ENCODE assay signal across 9 mouse cellular contexts in the genomic region with DNA sequence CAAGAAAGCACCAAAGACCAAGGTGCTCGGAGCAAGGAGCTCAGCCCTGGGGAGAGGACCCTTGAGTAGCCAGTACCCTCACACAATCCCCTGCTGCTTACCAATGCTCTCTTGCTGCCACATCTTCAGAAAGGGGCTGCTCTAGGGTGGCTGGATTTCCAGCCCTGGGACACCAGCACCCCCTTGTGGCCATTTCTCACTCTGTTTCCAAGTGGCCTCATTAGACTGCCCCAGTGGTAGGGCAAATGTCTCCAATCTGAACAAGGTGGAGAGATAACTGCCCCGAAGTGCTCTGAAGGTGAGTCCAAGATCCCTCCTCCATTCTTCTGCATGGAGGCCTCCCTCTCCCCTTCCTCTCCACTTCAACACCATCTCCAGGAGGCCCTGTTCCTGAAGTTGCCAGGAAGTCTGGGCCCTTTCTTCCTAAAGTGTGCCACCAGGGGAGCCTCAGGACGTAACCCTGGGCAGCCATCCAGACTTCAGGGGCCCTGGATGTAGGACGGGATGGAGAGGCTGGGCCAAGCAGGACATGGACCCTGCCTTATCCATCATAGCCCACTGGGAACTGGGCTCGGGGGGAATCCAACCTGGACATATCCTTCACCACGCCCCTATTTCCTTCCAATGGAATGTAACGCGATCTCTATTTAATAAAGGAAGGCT. TPM values are rescaled to one million over a fixed set of nuclear protein-coding genes. Genes with fewer than 3 reads are reported as not detected.
DNase-seq lines count a peak whose midpoint lies in the region; ATAC-seq and TF ChIP-seq lines count a peak whose summit lies in the region.
"Had no signal": no experiment of that assay in that cellular context is flagged by ENCODE, and none has a peak within 500 bp of the region (broad histone marks: within the 10 kb centered on the region; RNA-seq: fewer than 3 reads in every experiment).

No protein-coding gene starts in this region.

- H3K27ac ChIP-seq in intestine, embryonic 16.5 days (ENCODE audit: low read length) = no peak overlapping the region
- H3K27ac ChIP-seq in limb, embryonic 12.5 days = no peak overlapping the region
- H3K27ac ChIP-seq in midbrain, embryonic 13.5 days = no peak overlapping the region
- no peak overlapping the region for H3K27ac ChIP-seq in spleen, adult 2 months (ENCODE audit: insufficient read depth, low read length)

- no peaks in the 10 kb centered on the region for H3K9me3 ChIP-seq in intestine, embryonic 16.5 days (ENCODE audit: control insufficient read depth, low read length)
- no peaks in the 10 kb centered on the region for H3K9me3 ChIP-seq in limb, embryonic 12.5 days
- no peaks in the 10 kb centered on the region for H3K9me3 ChIP-seq in midbrain, embryonic 13.5 days

- WGBS in intestine, embryonic 16.5 days = 57% methylated on average over 8 of the region's 8 CpGs
- 58% methylated on average over 8 of the region's 8 CpGs for WGBS in limb, embryonic 12.5 days
- WGBS in midbrain, embryonic 13.5 days = 59% methylated on average over 8 of the region's 8 CpGs
- 74% methylated on average over 8 of the region's 8 CpGs for WGBS in spleen, adult 2 months

- no peak for TF ChIP-seq POLR2A in spleen, adult 2 months (IDR thresholded peaks at IDR 0.05; ENCODE audit: low read depth, low read length)

- peaks cover 8% of the 10 kb centered on the region for H3K4me1 ChIP-seq in intestine, embryonic 16.5 days (ENCODE audit: control insufficient read depth, insufficient read depth, low read length)
- H3K4me1 ChIP-seq in limb, embryonic 12.5 days (replicated peaks) = peaks cover 12% of the 10 kb centered on the region
- peaks cover 12% of the 10 kb centered on the region for H3K4me1 ChIP-seq in midbrain, embryonic 13.5 days (replicated peaks)
- H3K4me1 ChIP-seq in spleen, adult 2 months (ENCODE audit: control insufficient read depth, insufficient read depth, insufficient read length) = no peaks in the 10 kb centered on the region

- H3K9ac ChIP-seq in intestine, embryonic 16.5 days (ENCODE audit: low read depth, low read length) = peak overlapping the region; percentile 16; the same call in 1 of the 2 replicates
- 0 out of 2 replicates have a peak overlapping the region, but pooled peaks have one; percentile 27 for H3K9ac ChIP-seq in limb, embryonic 12.5 days (replicated peaks)
- H3K9ac ChIP-seq in midbrain, embryonic 13.5 days (replicated peaks) = 0 out of 2 replicates have a peak overlapping the region, but pooled peaks have one; percentile 4

- peak; percentile 82 for ATAC-seq in common myeloid progenitor, adult 5-6 weeks (replicated peaks; ENCODE audit: low read depth, poor library complexity, severe bottlenecking)
- peak; percentile 64 for ATAC-seq in intestine, embryonic 16.5 days
- ATAC-seq in limb, embryonic 12.5 days (ENCODE audit: insufficient number of reproducible peaks, insufficient read depth, low FRiP score, low TSS enrichment, low read depth) = 0 out of 2 replicates have a peak, but pooled peaks have one; percentile 43
- ATAC-seq in midbrain, embryonic 13.5 days = peak; percentile 63
- ATAC-seq: Patski had no signal

- TF ChIP-seq CTCF in spleen, adult 2 months (IDR thresholded peaks at IDR 0.05; ENCODE audit: extremely low read depth, insufficient read depth, insufficient read length, insufficient replicate concordance) = peak; percentile 91

- no peak overlapping the region for H3K4me2 ChIP-seq in intestine, embryonic 16.5 days (ENCODE audit: low read depth, low read length)
- no peak overlapping the region for H3K4me2 ChIP-seq in limb, embryonic 12.5 days
- H3K4me2 ChIP-seq in midbrain, embryonic 13.5 days (replicated peaks) = no peak overlapping the region

- no peak overlapping the region for H3K4me3 ChIP-seq in intestine, embryonic 16.5 days (ENCODE audit: low read length)
- H3K4me3 ChIP-seq in limb, embryonic 12.5 days (replicated peaks) = no peak overlapping the region
- H3K4me3 ChIP-seq in midbrain, embryonic 13.5 days (replicated peaks) = no peak overlapping the region
- no peak overlapping the region for H3K4me3 ChIP-seq in spleen, adult 2 months (ENCODE audit: extremely low read depth, insufficient read depth, insufficient read length)

- H3K36me3 ChIP-seq in intestine, embryonic 16.5 days (ENCODE audit: control insufficient read depth, insufficient read depth, low read length) = no peaks in the 10 kb centered on the region
- H3K36me3 ChIP-seq in limb, embryonic 12.5 days = peaks cover 33% of the 10 kb centered on the region
- no peaks in the 10 kb centered on the region for H3K36me3 ChIP-seq in midbrain, embryonic 13.5 days
- H3K36me3 ChIP-seq in spleen, adult 2 months (ENCODE audit: control insufficient read depth, insufficient read depth, low read length) = no peaks in the 10 kb centered on the region

- no peaks in the 10 kb centered on the region for H3K27me3 ChIP-seq in intestine, embryonic 16.5 days (replicated peaks; ENCODE audit: control insufficient read depth, insufficient read depth, low read length)
- no peaks in the 10 kb centered on the region for H3K27me3 ChIP-seq in limb, embryonic 12.5 days
- H3K27me3 ChIP-seq in midbrain, embryonic 13.5 days = peaks cover 6% of the 10 kb centered on the region
- H3K27me3 ChIP-seq in spleen, adult 2 months (ENCODE audit: control insufficient read depth, insufficient read depth, low read length) = no peaks in the 10 kb centered on the region
- H3K27me3 ChIP-seq: Patski had no signal

- DNase-seq in kidney, adult 18-20 months = peak; percentile 86
- no peak for DNase-seq in kidney, adult 11 months
- DNase-seq in gastrocnemius, postnatal 14 days = peak; percentile 79
- DNase-seq in spleen, adult 2 months (ENCODE audit: low read depth in 1 of 2, low spot score in 2 of 2) = peak; percentile 57 to 74

- intact Hi-C loops in gastrocnemius, postnatal 14 days (cut with DNase I; ENCODE audit: low total_unique reads) = loop anchor here (2.0 to 5.0 kb wide), 2 partner anchors 34 to 118 kb away; a partner anchor contains a TSS

RNA-seq across cellular contexts. Expression of a gene that starts 6.5 kb away (rescaled TPM):
- total RNA-seq in common myeloid progenitor, adult 5-6 weeks (2017) = 4.4 and 11.1 TPM in 2 replicates
- 1 to 10 TPM; 5.4 to 6.0 TPM for total RNA-seq in gastrocnemius, postnatal 14 days (2021)
- 12.4 and 13.0 TPM in 2 replicates for polyA plus RNA-seq in intestine, embryonic 16.5 days (2015; fragmentation: Nextera tagmentation; extraction: Ambion mirVana)
- 5.8 and 5.9 TPM in 2 replicates for polyA plus RNA-seq in limb, embryonic 12.5 days (2016; fragmentation: Nextera tagmentation; extraction: Ambion mirVana)
- 8.7 and 9.1 TPM in 2 replicates for polyA plus RNA-seq in midbrain, embryonic 13.5 days (2015; fragmentation: Nextera tagmentation; extraction: Ambion mirVana)
- 22.0 and 24.3 TPM in 2 replicates for polyA plus RNA-seq in spleen, adult 2 months (2012; rRNA removed)

RNA-seq across cellular contexts. Expression of a gene that starts 33.4 kb away (rescaled TPM):
- 8.1 and 8.8 TPM in 2 replicates for total RNA-seq in common myeloid progenitor, adult 5-6 weeks (2017)
- total RNA-seq in gastrocnemius, postnatal 14 days (2021) = 10 to 100 TPM in 1 of 2 experiments, 1 to 10 TPM in 1; 7.4 to 11.6 TPM
- polyA plus RNA-seq in intestine, embryonic 16.5 days (2015; fragmentation: Nextera tagmentation; extraction: Ambion mirVana) = 45.7 and 48.8 TPM in 2 replicates
- polyA plus RNA-seq in limb, embryonic 12.5 days (2016; fragmentation: Nextera tagmentation; extraction: Ambion mirVana) = 32.0 and 35.8 TPM in 2 replicates
- 21.0 and 21.4 TPM in 2 replicates for polyA plus RNA-seq in midbrain, embryonic 13.5 days (2015; fragmentation: Nextera tagmentation; extraction: Ambion mirVana)
- 73.5 and 77.8 TPM in 2 replicates for polyA plus RNA-seq in spleen, adult 2 months (2012; rRNA removed)

RNA-seq across cellular contexts. Expression of a gene that starts 33.5 kb away (rescaled TPM):
- total RNA-seq in common myeloid progenitor, adult 5-6 weeks (2017) = not detected in 2 replicates
- under 1 TPM; 0.29 to 0.41 TPM for total RNA-seq in gastrocnemius, postnatal 14 days (2021)
- 0.42 and 0.72 TPM in 2 replicates for polyA plus RNA-seq in intestine, embryonic 16.5 days (2015; fragmentation: Nextera tagmentation; extraction: Ambion mirVana)
- 2.2 and 2.3 TPM in 2 replicates for polyA plus RNA-seq in limb, embryonic 12.5 days (2016; fragmentation: Nextera tagmentation; extraction: Ambion mirVana)
- 1.8 and 2.0 TPM in 2 replicates for polyA plus RNA-seq in midbrain, embryonic 13.5 days (2015; fragmentation: Nextera tagmentation; extraction: Ambion mirVana)
- polyA plus RNA-seq in spleen, adult 2 months (2012; rRNA removed) = 0.14 and 0.20 TPM in 2 replicates
- polyA plus RNA-seq: Patski had no signal

RNA-seq across cellular contexts. Expression of a gene that starts 54.5 kb away (rescaled TPM):
- total RNA-seq in common myeloid progenitor, adult 5-6 weeks (2017) = 695 and 890 TPM in 2 replicates
- total RNA-seq in gastrocnemius, postnatal 14 days (2021) = 1,000 to 10,000 TPM; 2,162 to 2,185 TPM
- 2,278 and 2,351 TPM in 2 replicates for polyA plus RNA-seq in intestine, embryonic 16.5 days (2015; fragmentation: Nextera tagmentation; extraction: Ambion mirVana)
- polyA plus RNA-seq in limb, embryonic 12.5 days (2016; fragmentation: Nextera tagmentation; extraction: Ambion mirVana) = 1,334 and 1,385 TPM in 2 replicates
- polyA plus RNA-seq in midbrain, embryonic 13.5 days (2015; fragmentation: Nextera tagmentation; extraction: Ambion mirVana) = 1,344 and 1,356 TPM in 2 replicates
- 3,609 and 4,045 TPM in 2 replicates for polyA plus RNA-seq in spleen, adult 2 months (2012; rRNA removed)
